Mouse (Mus musculus): ENCODE results near the gene Rps11. TPM values are rescaled to one million over a fixed set of nuclear protein-coding genes. Genes with fewer than 3 reads are reported as not detected.
"Not testable (repeated sequence)": the region's sequence is repeated elsewhere in the genome, so short reads cannot be mapped to it uniquely, and the experiment has no call there.

Gene Rps11
- total RNA-seq, 1 experiment = 1,746 TPM

DNA sequence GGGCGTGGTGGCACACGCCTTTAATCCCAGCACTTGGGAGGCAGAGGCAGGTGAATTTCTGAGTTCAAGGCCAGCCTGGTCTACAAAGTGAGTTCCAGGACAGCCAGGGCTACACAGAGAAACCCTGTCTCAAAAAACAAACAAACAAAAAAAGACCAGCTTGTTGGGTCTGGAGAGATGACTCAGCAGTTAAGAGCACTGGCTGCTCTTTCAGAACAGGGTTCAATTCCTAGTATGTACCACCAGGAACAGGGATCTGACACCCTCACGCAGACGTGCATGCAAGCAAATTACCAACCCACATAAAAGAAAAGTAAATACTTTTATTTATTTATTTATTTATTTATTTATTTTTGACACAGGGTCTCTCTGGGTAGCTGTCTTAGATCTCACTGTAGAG, 14.2 kb downstream of the Rps11 start:
- peaks cover 4 to 28% of the 10 kb centered on the region in 2 experiments; a peak in 3 of 4 replicates for H3K4me1 ChIP-seq (ENCODE audit: control insufficient read depth in 2 of 2, insufficient read depth in 2 of 2, low read length in 2 of 2, poor library complexity in 1 of 2)
- H3K9me3 ChIP-seq (ENCODE audit: control insufficient read depth, insufficient read depth, low read depth, low read length); H3K27ac ChIP-seq (ENCODE audit: insufficient read depth, low read depth, low read length, poor library complexity, severe bottlenecking); in situ Hi-C loops (cut with MboI; ENCODE audit: low sequenced_read_pairs in 2 of 2, unreplicated experiment in 2 of 2); H3K4me3 ChIP-seq (ENCODE audit: insufficient read depth in 1 of 2, low read depth in 1 of 2, low read length in 2 of 2, poor library complexity in 1 of 2, severe bottlenecking in 1 of 2); H3K9ac ChIP-seq (ENCODE audit: insufficient read depth, low read depth, low read length, poor library complexity, severe bottlenecking); DNase-seq (ENCODE audit: low read depth, low spot score); H3K36me3 ChIP-seq (ENCODE audit: control insufficient read depth, insufficient read depth, low read length, poor library complexity, severe bottlenecking): not testable (repeated sequence)
- TF ChIP-seq MAFK (IDR thresholded peaks at IDR 0.05; ENCODE audit: insufficient read depth, low read depth, low read length) (peak; percentile 84), ZNF384 (IDR thresholded peaks at IDR 0.05; ENCODE audit: low read depth, low read length) (0 out of 2 replicates have a peak, but pooled peaks have one; percentile 11)

DNA sequence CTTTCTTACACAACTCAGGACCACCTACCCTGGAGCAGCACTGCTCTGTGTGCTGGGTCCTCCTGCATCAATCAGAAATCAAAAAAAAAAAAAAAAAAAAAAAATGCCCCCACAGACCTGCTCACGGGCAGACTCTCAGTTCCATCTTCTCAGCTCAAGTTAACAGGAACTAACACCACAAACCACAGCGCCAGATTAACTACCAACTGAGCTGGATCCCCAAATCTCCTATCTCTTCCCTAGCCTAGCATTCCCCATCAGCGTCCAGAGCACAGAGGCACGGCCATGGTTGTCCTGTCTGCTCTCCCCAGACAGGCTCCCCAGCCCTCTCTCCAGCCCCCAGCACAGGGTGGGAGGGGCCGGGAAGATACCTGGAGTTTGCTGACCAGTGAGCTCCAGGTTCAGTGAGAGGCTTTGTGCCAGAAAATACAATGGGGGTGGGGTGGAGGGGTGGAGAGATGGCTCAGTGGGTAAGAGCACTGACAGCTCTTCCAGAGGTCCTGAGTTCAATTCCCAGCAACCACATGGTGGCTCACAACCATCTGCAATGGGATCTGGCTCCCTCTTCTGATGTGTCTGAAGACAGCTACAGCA, 17.1 kb downstream of the Rps11 start:
- Histone ChIP-seq H3K4me1 (ENCODE audit: control insufficient read depth in 2 of 2, insufficient read depth in 2 of 2, low read length in 2 of 2, poor library complexity in 1 of 2) (peaks cover 4 to 28% of the 10 kb centered on the region in 2 experiments; a peak in 3 of 4 replicates), H3K27ac (ENCODE audit: insufficient read depth, low read depth, low read length, poor library complexity, severe bottlenecking) (peak overlapping the region; percentile 18; the same call in 1 of the 2 replicates), H3K4me3 (ENCODE audit: insufficient read depth in 1 of 2, low read depth in 1 of 2, low read length in 2 of 2, poor library complexity in 1 of 2, severe bottlenecking in 1 of 2) (no peak overlapping the region), H3K9me3 (ENCODE audit: control insufficient read depth, insufficient read depth, low read depth, low read length) (no peaks in the 10 kb centered on the region), H3K9ac (ENCODE audit: insufficient read depth, low read depth, low read length, poor library complexity, severe bottlenecking) (peak overlapping the region; percentile 50; the same call in 1 of the 2 replicates), H3K36me3 (ENCODE audit: control insufficient read depth, insufficient read depth, low read length, poor library complexity, severe bottlenecking) (no peaks in the 10 kb centered on the region)
- in situ Hi-C loops (cut with MboI; ENCODE audit: low sequenced_read_pairs in 2 of 2, unreplicated experiment in 2 of 2) = no loop called here
- DNase-seq (ENCODE audit: low read depth, low spot score) = no peak
- TF ChIP-seq MAFK (IDR thresholded peaks at IDR 0.05; ENCODE audit: insufficient read depth, low read depth, low read length) (no peak), ZNF384 (IDR thresholded peaks at IDR 0.05; ENCODE audit: low read depth, low read length) (no peak)

DNA sequence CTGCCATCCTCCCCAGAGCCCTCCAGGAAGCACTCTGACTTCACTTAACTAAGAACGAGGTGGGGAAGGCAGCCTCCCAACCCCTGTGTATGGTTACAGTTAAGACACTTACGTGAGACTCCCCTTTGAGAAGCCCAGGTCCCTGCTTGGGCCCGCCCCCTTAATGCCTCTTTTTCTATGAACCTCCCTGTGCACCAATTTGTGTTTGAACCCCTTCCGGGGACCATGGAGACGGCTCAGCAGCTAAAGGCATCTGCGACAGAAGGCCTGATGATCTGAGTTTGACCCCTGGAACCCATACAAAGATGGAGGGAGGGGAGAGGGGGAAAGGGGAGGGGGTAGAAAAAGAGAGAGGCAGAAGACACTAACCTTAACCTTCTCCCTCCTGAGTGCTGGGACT, 17.8 kb downstream of the Rps11 start:
- H3K36me3 ChIP-seq (ENCODE audit: control insufficient read depth, insufficient read depth, low read length, poor library complexity, severe bottlenecking) = no peaks in the 10 kb centered on the region
- peak overlapping the region; percentile 18; the same call in 1 of the 2 replicates for H3K27ac ChIP-seq (ENCODE audit: insufficient read depth, low read depth, low read length, poor library complexity, severe bottlenecking)
- no peak for TF ChIP-seq CHD2 (IDR thresholded peaks at IDR 0.05; ENCODE audit: low read depth, low read length)
- no peak for TF ChIP-seq HCFC1 (IDR thresholded peaks at IDR 0.05; ENCODE audit: borderline replicate concordance, insufficient read depth, low read length)
- TF ChIP-seq ZC3H11A (IDR thresholded peaks at IDR 0.05; ENCODE audit: borderline replicate concordance, low read depth, low read length) = no peak
- TF ChIP-seq MAFK (IDR thresholded peaks at IDR 0.05; ENCODE audit: insufficient read depth, low read depth, low read length) = no peak
- H3K4me1 ChIP-seq (ENCODE audit: control insufficient read depth in 2 of 2, insufficient read depth in 2 of 2, low read length in 2 of 2, poor library complexity in 1 of 2) = peaks cover 4 to 23% of the 10 kb centered on the region in 2 experiments; a peak in 3 of 4 replicates
- no peak for DNase-seq (ENCODE audit: low read depth, low spot score)
- in situ Hi-C loops (cut with MboI; ENCODE audit: low sequenced_read_pairs in 2 of 2, unreplicated experiment in 2 of 2) = no loop called here
- H3K9ac ChIP-seq (ENCODE audit: insufficient read depth, low read depth, low read length, poor library complexity, severe bottlenecking) = no peak overlapping the region
- H3K9me3 ChIP-seq (ENCODE audit: control insufficient read depth, insufficient read depth, low read depth, low read length) = no peaks in the 10 kb centered on the region
- H3K4me3 ChIP-seq (ENCODE audit: insufficient read depth in 1 of 2, low read depth in 1 of 2, low read length in 2 of 2, poor library complexity in 1 of 2, severe bottlenecking in 1 of 2) = peak overlapping the region; percentile 4 to 12; a peak in 1 of 4 replicates

DNA sequence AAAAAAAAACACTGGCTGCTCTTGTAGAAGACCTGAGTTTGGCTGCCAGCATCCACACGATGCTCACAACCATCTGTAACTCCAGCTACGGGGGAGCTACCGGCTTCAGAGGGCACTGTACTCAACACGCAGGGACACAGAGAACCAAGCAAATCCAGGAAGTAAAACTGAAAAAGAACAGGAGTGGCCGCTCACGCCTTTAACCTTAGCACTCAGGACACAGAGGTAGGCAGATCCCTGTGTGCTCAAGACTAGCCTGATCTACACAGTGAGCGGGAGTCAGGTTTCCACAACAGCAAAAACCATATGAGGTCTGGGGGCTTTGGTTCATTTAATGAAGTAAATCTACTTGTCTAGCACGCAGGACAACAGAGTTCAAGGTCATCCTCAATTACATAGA, 18.7 kb downstream of the Rps11 start:
- no peak overlapping the region for H3K27ac ChIP-seq (ENCODE audit: insufficient read depth, low read depth, low read length, poor library complexity, severe bottlenecking)
- peaks cover 3 to 18% of the 10 kb centered on the region in 2 experiments; a peak in 2 of 4 replicates for H3K4me1 ChIP-seq (ENCODE audit: control insufficient read depth in 2 of 2, insufficient read depth in 2 of 2, low read length in 2 of 2, poor library complexity in 1 of 2)

GRCm38 (mm10) chr7:45104941-45105340, 19.3 kb downstream of the Rps11 start:
- no peak overlapping the region for H3K9ac ChIP-seq (ENCODE audit: insufficient read depth, low read depth, low read length, poor library complexity, severe bottlenecking)
- H3K9me3 ChIP-seq (ENCODE audit: control insufficient read depth, insufficient read depth, low read depth, low read length) = no peaks in the 10 kb centered on the region
- TF ChIP-seq ZNF384 (IDR thresholded peaks at IDR 0.05; ENCODE audit: low read depth, low read length) (no peak), HCFC1 (IDR thresholded peaks at IDR 0.05; ENCODE audit: borderline replicate concordance, insufficient read depth, low read length) (no peak), MAFK (IDR thresholded peaks at IDR 0.05; ENCODE audit: insufficient read depth, low read depth, low read length) (no peak), ZC3H11A (IDR thresholded peaks at IDR 0.05; ENCODE audit: borderline replicate concordance, low read depth, low read length) (no peak), CHD2 (IDR thresholded peaks at IDR 0.05; ENCODE audit: low read depth, low read length) (no peak)
- in situ Hi-C loops (cut with MboI; ENCODE audit: low sequenced_read_pairs in 2 of 2, unreplicated experiment in 2 of 2) = no loop called here
- H3K27ac ChIP-seq (ENCODE audit: insufficient read depth, low read depth, low read length, poor library complexity, severe bottlenecking) = no peak overlapping the region
- no peaks in the 10 kb centered on the region for H3K36me3 ChIP-seq (ENCODE audit: control insufficient read depth, insufficient read depth, low read length, poor library complexity, severe bottlenecking)
- H3K4me1 ChIP-seq (ENCODE audit: control insufficient read depth in 2 of 2, insufficient read depth in 2 of 2, low read length in 2 of 2, poor library complexity in 1 of 2) = peaks cover 3 to 16% of the 10 kb centered on the region in 2 experiments; a peak in 2 of 4 replicates
- DNase-seq (ENCODE audit: low read depth, low spot score) = no peak
- H3K4me3 ChIP-seq (ENCODE audit: insufficient read depth in 1 of 2, low read depth in 1 of 2, low read length in 2 of 2, poor library complexity in 1 of 2, severe bottlenecking in 1 of 2) = no peak overlapping the region

More for the DNA sequence above, 18.7 kb downstream of the Rps11 start:
- Histone ChIP-seq H3K9ac (ENCODE audit: insufficient read depth, low read depth, low read length, poor library complexity, severe bottlenecking) (peak overlapping the region; percentile 16; the same call in 1 of the 2 replicates), H3K36me3 (ENCODE audit: control insufficient read depth, insufficient read depth, low read length, poor library complexity, severe bottlenecking) (no peaks in the 10 kb centered on the region), H3K4me3 (ENCODE audit: insufficient read depth in 1 of 2, low read depth in 1 of 2, low read length in 2 of 2, poor library complexity in 1 of 2, severe bottlenecking in 1 of 2) (no peak overlapping the region), H3K9me3 (ENCODE audit: control insufficient read depth, insufficient read depth, low read depth, low read length) (no peaks in the 10 kb centered on the region)
- DNase-seq (ENCODE audit: low read depth, low spot score) = no peak
- no peak for TF ChIP-seq HCFC1 (IDR thresholded peaks at IDR 0.05; ENCODE audit: borderline replicate concordance, insufficient read depth, low read length)
- no peak for TF ChIP-seq CHD2 (IDR thresholded peaks at IDR 0.05; ENCODE audit: low read depth, low read length)
- TF ChIP-seq ZNF384 (IDR thresholded peaks at IDR 0.05; ENCODE audit: low read depth, low read length) = no peak
- no peak for TF ChIP-seq ZC3H11A (IDR thresholded peaks at IDR 0.05; ENCODE audit: borderline replicate concordance, low read depth, low read length)
- TF ChIP-seq MAFK (IDR thresholded peaks at IDR 0.05; ENCODE audit: insufficient read depth, low read depth, low read length) = no peak
- in situ Hi-C loops (cut with MboI; ENCODE audit: low sequenced_read_pairs in 2 of 2, unreplicated experiment in 2 of 2) = no loop called here

All from ES-E14 (cell line).